Mouse (Mus musculus) neural tube, embryonic 11.5 days (tissue): ENCODE measurements around the gene Xrcc5. TPM values are rescaled to one million over a fixed set of nuclear protein-coding genes. Genes with fewer than 3 reads are reported as not detected.

Source experiments
- ATAC-seq: fragments of 200-750 bp; cut with Nextera tagmentation; 2 replicates; pipeline ENCODE4 v1.8.0; 2017; ENCODE audit warnings: moderate number of reproducible peaks, mild to moderate bottlenecking, moderate TSS enrichment, moderate library complexity; ENCODE audit not compliant: insufficient read depth, low FRiP score, low TSS enrichment
- DNase-seq: peaks from one replicate; pipeline ENCODE4 v3.0.0-alpha.2; 2015; ENCODE audit warnings: low spot score
- H3K27ac ChIP-seq: fragments of 300-500 bp; sonication (generic); 2 replicates; pipeline ENCODE4 v1.5.1; 2014; ENCODE audit warnings: low read depth, mild to moderate bottlenecking, low read length
- H3K27me3 ChIP-seq: fragments of 300-500 bp; sonication (generic); 2 replicates; pipeline ENCODE4 v1.6.1; 2014; ENCODE audit warnings: mild to moderate bottlenecking, low read length, mixed read lengths; ENCODE audit not compliant: control insufficient read depth, insufficient read depth
- H3K36me3 ChIP-seq: fragments of 300-500 bp; sonication (generic); 2 replicates; pipeline ENCODE4 v1.6.1; 2014; ENCODE audit warnings: mild to moderate bottlenecking, low read length, moderate library complexity, mixed read lengths; ENCODE audit not compliant: control insufficient read depth, insufficient read depth
- H3K4me1 ChIP-seq: fragments of 300-500 bp; sonication (generic); 2 replicates; pipeline ENCODE4 v1.6.1; 2014; ENCODE audit warnings: low read length, mixed read lengths; ENCODE audit not compliant: control insufficient read depth, insufficient read depth
- H3K4me2 ChIP-seq: fragments of 300-500 bp; sonication (generic); 2 replicates; pipeline ENCODE4 v1.6.1; 2014; ENCODE audit warnings: low read depth, mild to moderate bottlenecking, moderate library complexity
- H3K4me3 ChIP-seq: fragments of 300-500 bp; sonication (generic); 2 replicates; pipeline ENCODE4 v1.5.1; 2014; ENCODE audit warnings: low read depth, low read length
- H3K9ac ChIP-seq: fragments of 300-500 bp; sonication (generic); 2 replicates; pipeline ENCODE4 v1.6.1; 2014; ENCODE audit warnings: mild to moderate bottlenecking, low read length
- H3K9me3 ChIP-seq: fragments of 300-500 bp; sonication (generic); 2 replicates; pipeline ENCODE4 v1.6.1; 2016; ENCODE audit warnings: low read length; ENCODE audit not compliant: control insufficient read depth
- WGBS: fragments of 180-500 bp; shearing (Covaris S2); extraction: QIAGEN DNeasy Blood & Tissue Kit; methylation state at CpG from one replicate; pipeline ENCODE4 v1.1.7; 2014; 5-methylcytosine and 5-hydroxymethylcytosine counted together
- polyA plus RNA-seq: library from polyadenylated mRNA; unstranded; fragments of >200 nt; fragmentation: Nextera tagmentation; extraction: Ambion mirVana; gene quantifications from 2 replicates; pipeline ENCODE4 v1.2.1, GENCODE M21; 2014

Xrcc5 gene
- polyA plus RNA-seq, 1 experiment from 2014 or later = 58.1 TPM

DNA sequence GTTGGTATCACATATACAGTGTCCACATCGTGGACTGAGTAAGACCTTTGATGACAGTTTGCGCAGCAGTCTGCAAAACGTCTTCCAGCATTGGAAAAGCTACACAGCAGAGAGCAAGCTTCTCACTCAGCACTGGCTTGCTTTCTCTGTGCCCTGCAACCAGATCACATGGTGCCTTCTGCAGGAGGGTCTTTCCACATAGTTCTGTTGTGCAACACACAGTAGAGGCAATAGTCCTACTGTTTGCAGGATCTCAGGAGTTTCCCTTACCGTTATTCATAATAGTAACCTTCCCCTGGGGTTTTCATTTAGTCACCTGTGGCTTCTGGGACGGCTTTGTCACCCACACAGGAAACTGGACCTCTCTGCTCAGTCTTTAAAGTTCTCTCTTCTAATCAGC lies 13.5 kb downstream of the Xrcc5 start:
- no peaks in the 10 kb centered on the region for H3K9me3 ChIP-seq
- 92% methylated on average over 5 of the region's 5 CpGs for WGBS
- H3K4me2 ChIP-seq = no peak overlapping the region
- DNase-seq (no peak), ATAC-seq (no peak)
- no peak overlapping the region for H3K27ac ChIP-seq
- peaks cover 7% of the 10 kb centered on the region for H3K36me3 ChIP-seq
- no peak overlapping the region for H3K9ac ChIP-seq
- no peaks in the 10 kb centered on the region for H3K27me3 ChIP-seq
- H3K4me1 ChIP-seq = no peaks in the 10 kb centered on the region
- H3K4me3 ChIP-seq = no peak overlapping the region

DNA sequence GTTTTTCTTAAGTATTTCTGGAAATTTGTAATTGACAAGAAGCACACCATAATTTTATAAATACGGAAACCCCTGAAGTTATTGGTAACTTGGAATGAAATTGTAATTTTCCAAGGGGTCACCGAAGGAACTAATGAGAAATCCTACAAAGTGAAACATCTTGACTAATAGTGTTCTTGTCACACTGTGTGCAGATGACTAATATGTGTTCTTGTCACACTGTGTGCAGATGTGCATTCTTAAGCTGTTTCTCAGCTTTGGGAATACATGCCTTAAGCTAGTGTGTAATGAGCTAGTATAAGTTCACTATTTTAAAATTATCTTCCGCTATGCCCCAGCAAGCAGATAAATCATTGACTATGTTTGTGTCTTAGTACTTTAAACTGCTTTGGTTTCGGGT lies 16.0 kb downstream of the Xrcc5 start:
- no peaks in the 10 kb centered on the region for H3K27me3 ChIP-seq
- 96% methylated on average over 4 of the region's 4 CpGs for WGBS
- no peak overlapping the region for H3K4me3 ChIP-seq
- no peaks in the 10 kb centered on the region for H3K9me3 ChIP-seq
- no peak overlapping the region for H3K9ac ChIP-seq
- ATAC-seq (no peak), DNase-seq (no peak)
- H3K27ac ChIP-seq = no peak overlapping the region
- no peak overlapping the region for H3K4me2 ChIP-seq
- no peaks in the 10 kb centered on the region for H3K4me1 ChIP-seq
- H3K36me3 ChIP-seq = peaks cover 13% of the 10 kb centered on the region

DNA sequence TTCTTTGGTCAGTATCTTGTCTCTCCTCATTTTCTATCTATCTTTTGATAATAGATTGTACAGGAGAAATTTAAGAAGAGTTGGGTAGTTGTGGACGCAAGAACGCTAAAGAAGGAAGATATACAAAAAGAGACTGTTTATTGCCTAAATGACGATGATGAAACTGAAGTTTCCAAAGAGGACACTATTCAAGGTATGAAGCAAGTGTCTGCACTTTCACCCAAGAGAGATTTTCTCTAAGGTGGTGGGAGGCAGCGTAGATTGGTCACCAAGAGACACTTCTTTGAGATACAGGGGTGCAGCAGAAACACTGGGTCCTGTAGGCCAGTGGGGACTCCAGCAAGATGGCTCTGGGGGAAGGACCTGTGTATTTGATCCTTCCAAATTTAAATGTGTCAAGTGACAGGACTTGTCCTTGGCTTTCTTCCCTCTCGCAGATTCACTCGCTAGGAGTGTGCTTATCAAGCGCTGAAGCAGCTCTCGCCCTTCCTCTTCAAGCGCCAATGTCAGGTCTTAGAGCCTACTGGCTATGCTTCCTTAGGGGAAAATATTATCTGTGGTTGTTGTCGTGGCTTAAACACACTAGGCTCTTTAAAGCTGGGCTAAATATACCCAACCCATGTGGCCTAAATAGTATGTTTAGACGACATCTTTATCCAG lies 19.1 kb downstream of the Xrcc5 start:
- no peak overlapping the region for H3K4me3 ChIP-seq
- no peak for ATAC-seq
- DNase-seq = no peak
- H3K36me3 ChIP-seq = peaks cover 6% of the 10 kb centered on the region
- H3K9ac ChIP-seq = no peak overlapping the region
- no peaks in the 10 kb centered on the region for H3K4me1 ChIP-seq
- WGBS = 93% methylated on average over 11 of the region's 11 CpGs
- no peaks in the 10 kb centered on the region for H3K9me3 ChIP-seq
- H3K4me2 ChIP-seq = no peak overlapping the region
- no peaks in the 10 kb centered on the region for H3K27me3 ChIP-seq
- no peak overlapping the region for H3K27ac ChIP-seq

DNA sequence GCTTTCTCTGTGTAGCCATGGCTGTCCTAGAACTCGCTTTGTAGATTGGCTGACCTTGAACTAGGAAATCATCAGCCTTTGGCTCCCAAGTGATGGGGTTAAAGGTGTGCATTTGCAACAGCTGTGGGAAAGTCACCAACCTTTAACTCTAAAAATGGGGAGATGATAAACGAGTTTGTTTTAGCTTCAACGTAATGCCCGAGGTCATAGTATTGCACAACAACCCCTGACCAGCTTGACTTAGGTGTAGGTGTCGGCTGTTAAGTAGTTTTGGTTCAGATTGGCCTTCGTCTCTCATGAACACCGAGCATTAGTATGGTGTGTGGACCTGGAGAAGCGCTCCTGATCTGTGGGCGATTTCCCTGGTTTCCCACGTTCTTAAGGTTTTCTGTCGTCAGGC lies 27.6 kb downstream of the Xrcc5 start:
- H3K4me1 ChIP-seq = no peaks in the 10 kb centered on the region
- ATAC-seq = no peak
- no peak overlapping the region for H3K4me3 ChIP-seq
- H3K36me3 ChIP-seq = no peaks in the 10 kb centered on the region; the same call in 1 of the 2 replicates
- no peak overlapping the region for H3K9ac ChIP-seq
- no peak overlapping the region for H3K4me2 ChIP-seq
- no peaks in the 10 kb centered on the region for H3K27me3 ChIP-seq
- H3K27ac ChIP-seq = no peak overlapping the region
- 95% methylated on average over 11 of the region's 11 CpGs for WGBS
- H3K9me3 ChIP-seq = no peaks in the 10 kb centered on the region
- no peak for DNase-seq

DNA sequence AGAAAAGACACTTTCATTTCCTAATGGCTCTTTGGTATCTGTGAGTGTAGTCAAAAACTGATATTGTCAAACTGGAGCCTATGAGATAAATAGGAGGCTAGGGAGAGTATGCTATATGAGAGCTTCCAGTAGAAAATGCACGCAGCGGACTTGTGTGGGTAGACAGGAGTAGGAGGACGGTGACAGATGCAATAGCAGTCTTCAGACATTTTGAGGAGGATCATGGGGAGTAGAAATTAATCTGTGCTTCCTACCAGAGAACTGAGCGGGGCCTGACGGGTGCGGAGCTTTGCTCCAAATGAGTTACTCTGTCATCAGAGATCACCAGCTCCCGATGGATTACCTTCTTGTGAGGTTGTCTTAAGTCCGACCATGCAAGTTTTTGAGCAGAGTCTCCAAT lies 29.6 kb downstream of the Xrcc5 start:
- Histone ChIP-seq H3K4me2 (no peak overlapping the region), H3K36me3 (peaks cover 3% of the 10 kb centered on the region; the same call in 1 of the 2 replicates), H3K9me3 (no peaks in the 10 kb centered on the region), H3K27ac (no peak overlapping the region), H3K27me3 (no peaks in the 10 kb centered on the region), H3K4me3 (no peak overlapping the region), H3K9ac (no peak overlapping the region), H3K4me1 (no peaks in the 10 kb centered on the region)
- 96% methylated on average over 8 of the region's 8 CpGs for WGBS
- DNase-seq (no peak), ATAC-seq (no peak)

DNA sequence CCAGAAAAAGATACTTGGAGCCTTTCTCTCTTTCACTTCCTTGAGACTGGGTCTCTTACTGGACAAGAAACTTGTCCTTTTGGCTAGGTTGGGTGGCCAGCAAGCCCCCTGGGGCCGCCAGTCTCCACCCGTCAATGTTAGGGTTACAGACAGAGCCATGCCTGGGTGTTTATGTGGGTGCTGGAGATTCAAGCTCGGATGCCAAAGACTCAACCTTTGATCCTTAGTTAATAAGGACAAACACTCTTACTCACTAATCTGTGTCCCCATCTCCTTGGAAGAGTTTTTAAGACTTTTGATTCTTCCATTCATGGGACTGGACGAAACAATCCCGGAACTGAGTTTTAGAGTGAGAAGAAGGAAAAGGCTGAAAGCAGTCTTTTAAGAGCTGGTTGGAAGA lies 31.1 kb downstream of the Xrcc5 start:
- no peaks in the 10 kb centered on the region for H3K9me3 ChIP-seq
- WGBS = 93% methylated on average over 5 of the region's 5 CpGs
- no peak overlapping the region for H3K27ac ChIP-seq
- no peaks in the 10 kb centered on the region for H3K27me3 ChIP-seq
- no peaks in the 10 kb centered on the region for H3K4me1 ChIP-seq
- no peak for ATAC-seq
- H3K4me3 ChIP-seq = no peak overlapping the region
- no peak for DNase-seq
- peaks cover 3% of the 10 kb centered on the region; the same call in 1 of the 2 replicates for H3K36me3 ChIP-seq
- no peak overlapping the region for H3K4me2 ChIP-seq
- H3K9ac ChIP-seq = no peak overlapping the region

DNA sequence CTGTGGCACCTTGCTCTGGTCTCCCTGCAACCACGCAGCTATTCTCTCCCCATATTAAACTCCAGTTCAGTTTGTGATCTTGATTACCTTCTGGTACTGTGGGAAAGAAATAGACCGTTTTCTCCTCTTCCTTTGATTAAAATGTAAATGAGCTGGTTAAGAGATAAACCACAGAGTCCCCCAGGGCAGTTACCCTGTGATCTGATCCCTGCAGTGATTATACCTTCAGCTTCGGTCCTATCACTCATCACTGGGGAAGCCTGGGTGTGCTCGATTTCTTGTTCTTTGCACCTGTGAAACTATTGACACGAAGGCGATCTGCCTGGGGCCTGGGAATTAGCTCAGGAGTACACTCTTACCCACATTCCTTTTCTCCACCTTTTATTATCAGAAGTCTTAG lies 40.7 kb downstream of the Xrcc5 start:
- no peak overlapping the region for H3K4me3 ChIP-seq
- no peak overlapping the region for H3K9ac ChIP-seq
- WGBS = 85% methylated on average over 6 of the region's 6 CpGs
- DNase-seq = no peak
- no peaks in the 10 kb centered on the region for H3K4me1 ChIP-seq
- H3K27me3 ChIP-seq = no peaks in the 10 kb centered on the region
- no peaks in the 10 kb centered on the region for H3K9me3 ChIP-seq
- no peak for ATAC-seq
- no peak overlapping the region for H3K4me2 ChIP-seq
- no peak overlapping the region for H3K27ac ChIP-seq
- peaks cover 5% of the 10 kb centered on the region for H3K36me3 ChIP-seq

DNA sequence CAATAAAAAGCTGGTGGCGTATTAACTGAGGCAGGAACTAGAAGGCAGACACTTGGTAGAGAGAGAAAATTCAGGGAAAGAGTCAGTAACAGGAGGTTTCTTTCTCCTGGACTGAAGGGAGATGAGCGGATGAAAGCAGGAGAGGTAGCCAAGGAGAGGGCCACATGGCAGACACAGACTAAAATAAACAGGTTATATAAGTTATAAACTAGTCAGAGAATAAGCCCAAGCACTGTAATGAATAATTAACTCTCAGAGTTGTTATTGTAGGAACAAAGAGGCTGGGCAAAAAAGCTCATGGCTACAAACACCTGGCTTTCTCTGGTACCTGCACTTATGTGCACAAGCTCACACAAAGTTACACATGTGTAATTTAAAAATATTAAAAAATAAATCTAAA lies 47.6 kb downstream of the Xrcc5 start:
- Histone ChIP-seq H3K4me2 (no peak overlapping the region), H3K4me3 (no peak overlapping the region), H3K27ac (no peak overlapping the region), H3K36me3 (peaks cover 3% of the 10 kb centered on the region; the same call in 1 of the 2 replicates), H3K9ac (no peak overlapping the region), H3K9me3 (no peaks in the 10 kb centered on the region), H3K27me3 (no peaks in the 10 kb centered on the region), H3K4me1 (no peaks in the 10 kb centered on the region)
- DNase-seq = no peak
- no peak for ATAC-seq
- WGBS = 95% methylated on average over 2 of the region's 2 CpGs

DNA sequence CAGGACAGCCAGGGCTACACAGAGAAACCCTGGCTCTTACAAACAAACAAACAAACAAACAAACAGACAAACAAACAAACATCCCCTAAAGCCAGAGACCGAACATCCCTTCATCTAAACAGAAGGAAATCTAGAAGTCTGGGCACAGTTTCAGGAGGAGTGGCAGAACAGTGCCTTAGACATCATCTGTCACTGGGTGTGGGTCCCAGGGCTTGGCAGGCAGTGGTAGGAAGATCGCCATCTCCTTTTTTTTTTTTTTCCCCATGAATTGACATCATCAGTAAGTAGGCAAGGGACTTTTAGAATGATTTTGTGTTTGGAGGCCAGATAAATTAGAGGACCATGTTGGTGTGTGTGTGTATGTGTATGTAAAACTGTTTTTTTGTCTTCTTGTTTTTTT lies 51.0 kb downstream of the Xrcc5 start:
- no peaks in the 10 kb centered on the region for H3K9me3 ChIP-seq
- ATAC-seq = no peak

More for the DNA sequence above, 51.0 kb downstream of the Xrcc5 start:
- no peaks in the 10 kb centered on the region for H3K27me3 ChIP-seq
- no peak for DNase-seq
- H3K36me3 ChIP-seq = peaks cover 3% of the 10 kb centered on the region; the same call in 1 of the 2 replicates
- H3K4me1 ChIP-seq = no peaks in the 10 kb centered on the region
- WGBS = 91% methylated on average over 2 of the region's 2 CpGs
- H3K27ac ChIP-seq = no peak overlapping the region
- H3K9ac ChIP-seq = no peak overlapping the region
- H3K4me3 ChIP-seq = no peak overlapping the region
- H3K4me2 ChIP-seq = no peak overlapping the region
